Mouse (Mus musculus) embryo, embryonic 10.5 days (tissue): ENCODE data around the gene Tpte.

ENCODE experiments used
- DNase-seq: peaks from one replicate; pipeline ENCODE4 v3.0.0-alpha.2; 2015; ENCODE audit warnings: low spot score

Gene Tpte

GRCm38 (mm10) chr8:22376903-22377302 lies 93.7 kb downstream of the Tpte start:
- peak; percentile 74 for DNase-seq

- DNase-seq: no peak
Observed at GRCm38 (mm10) chr8:22380934-22381333, 97.7 kb downstream of the Tpte start.

- DNase-seq: peak; percentile 15
Observed at GRCm38 (mm10) chr8:22382824-22383595, 99.8 kb downstream of the Tpte start.

DNA sequence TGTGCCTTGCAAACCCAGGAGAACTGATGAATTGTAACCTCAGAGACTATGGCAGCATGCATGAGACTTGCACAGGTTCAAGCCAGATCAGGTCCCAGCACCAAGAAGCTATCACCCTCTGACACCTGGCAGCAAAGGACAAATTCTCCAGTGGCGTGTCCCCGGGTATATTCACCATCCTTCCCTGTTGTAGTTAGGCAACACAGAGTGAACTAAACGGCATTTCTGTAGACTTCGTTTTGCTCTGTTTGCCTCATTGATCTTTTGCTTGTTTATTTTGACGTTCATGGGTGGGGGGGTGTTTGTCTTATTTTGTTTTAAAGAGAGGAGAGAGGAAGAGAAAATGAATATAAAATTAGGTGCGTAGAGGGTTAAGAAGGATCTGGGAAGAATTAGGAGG lies 101.9 kb downstream of the Tpte start:
- DNase-seq: no peak

- DNase-seq: no peak
Observed at GRCm38 (mm10) chr8:22389874-22390273, 106.6 kb downstream of the Tpte start.

- no peak for DNase-seq
Observed at GRCm38 (mm10) chr8:22390766-22391463, 107.7 kb downstream of the Tpte start.

GRCm38 (mm10) chr8:22394471-22394870 lies 111.2 kb downstream of the Tpte start:
- no peak for DNase-seq

DNA sequence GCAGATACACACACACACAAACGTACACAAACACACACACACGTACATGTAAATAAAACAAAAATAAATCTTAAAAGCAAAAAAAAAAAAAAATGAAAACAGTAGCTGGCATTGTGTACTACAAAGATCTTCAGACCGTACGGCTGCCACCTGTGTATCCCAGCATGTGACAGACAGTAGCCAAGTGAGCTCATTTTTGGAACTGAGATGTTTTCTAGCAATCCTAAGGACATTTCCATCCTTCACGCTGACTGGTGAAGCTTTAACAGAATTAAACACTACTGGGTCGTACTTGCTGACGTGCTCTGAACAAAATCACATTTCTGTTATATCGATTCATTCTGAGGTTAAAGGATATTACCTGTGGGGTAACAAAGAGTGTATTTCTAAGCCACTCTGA lies 112.0 kb downstream of the Tpte start:
- DNase-seq: no peak

GRCm38 (mm10) chr8:22397811-22398141 lies 114.5 kb downstream of the Tpte start:
- DNase-seq: no peak

- peak; percentile 91 for DNase-seq
Observed at GRCm38 (mm10) chr8:22398142-22398951, 115.1 kb downstream of the Tpte start, which contains the start of gene Slc25a15. Gene Slc25a15 (minus strand): TSS chr8:22398597.

- no peak for DNase-seq
Observed at GRCm38 (mm10) chr8:22399285-22399880, 116.1 kb downstream of the Tpte start.

- no peak for DNase-seq
Observed at GRCm38 (mm10) chr8:22400593-22400992, 117.4 kb downstream of the Tpte start.

DNA sequence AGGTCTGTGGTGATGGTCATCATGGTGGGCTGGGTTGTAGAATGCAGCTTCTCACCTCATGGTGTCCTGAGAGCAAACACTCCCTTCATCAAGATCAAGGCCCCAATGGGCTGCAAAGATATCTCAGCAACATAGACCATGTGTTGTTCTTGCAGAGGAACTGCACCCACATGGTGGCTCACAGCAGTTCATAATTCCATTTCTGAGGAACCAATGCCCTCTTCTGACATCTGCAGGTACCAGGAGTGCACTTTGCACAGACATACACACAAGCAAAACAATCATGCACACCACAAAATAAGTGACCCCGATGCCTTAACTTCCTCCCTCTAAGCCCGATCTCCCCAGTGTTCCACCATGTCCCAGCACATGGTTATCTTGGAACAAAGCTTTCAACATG lies 120.0 kb downstream of the Tpte start:
- no peak for DNase-seq

GRCm38 (mm10) chr8:22405733-22406132 lies 122.5 kb downstream of the Tpte start:
- DNase-seq: no peak

GRCm38 (mm10) chr8:22410688-22411281 lies 127.5 kb downstream of the Tpte start:
- DNase-seq: no peak

- DNase-seq: peak; percentile 94
Observed at GRCm38 (mm10) chr8:22411282-22411702, 128.1 kb downstream of the Tpte start, which contains the start of gene Mrps31. Gene Mrps31 (plus strand): TSS chr8:22411361.

DNA sequence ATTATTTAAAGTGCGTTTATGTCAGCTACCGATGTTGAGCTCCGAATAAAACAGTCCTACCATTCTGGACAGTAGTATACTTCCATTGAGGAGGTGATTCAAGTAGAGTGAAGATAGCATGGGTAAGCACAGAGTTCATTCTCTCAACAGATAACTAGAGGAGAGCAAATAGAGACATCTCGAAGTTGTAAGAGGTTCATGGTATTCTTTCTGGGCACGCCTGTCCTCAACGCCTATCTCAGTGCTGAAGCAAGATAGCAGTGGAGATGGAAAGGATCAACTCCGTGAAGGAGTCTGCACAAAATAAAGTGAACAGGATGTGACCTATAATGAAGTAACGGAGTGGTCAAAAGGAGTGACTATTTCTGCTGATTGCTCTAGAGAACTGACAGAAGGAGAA lies 128.7 kb downstream of the Tpte start:
- DNase-seq: peak; percentile 11
